Mouse (Mus musculus) liver, adult 2 months (tissue): ENCODE measurements at regions not wholly inside any gene's neighbourhood (a gene's known extent, or its start where the extent isn't known, plus 50 kb on each side); places are given as distances from the start of the nearest gene placed in this dataset.

Experiments
- CTCF ChIP-seq: fragments of 200-500 bp; IDR thresholded peaks from 2 replicates; pipeline ENCODE4 v1.5.1; 2011; ENCODE audit warnings: low read depth, low read length, control low read depth
- POLR2A ChIP-seq: fragments of 200-500 bp; IDR thresholded peaks from 2 replicates; pipeline ENCODE4 v1.6.1; 2011; ENCODE audit warnings: low read length, control low read depth; ENCODE audit not compliant: insufficient read depth; ENCODE audit errors: extremely low read depth

DNA sequence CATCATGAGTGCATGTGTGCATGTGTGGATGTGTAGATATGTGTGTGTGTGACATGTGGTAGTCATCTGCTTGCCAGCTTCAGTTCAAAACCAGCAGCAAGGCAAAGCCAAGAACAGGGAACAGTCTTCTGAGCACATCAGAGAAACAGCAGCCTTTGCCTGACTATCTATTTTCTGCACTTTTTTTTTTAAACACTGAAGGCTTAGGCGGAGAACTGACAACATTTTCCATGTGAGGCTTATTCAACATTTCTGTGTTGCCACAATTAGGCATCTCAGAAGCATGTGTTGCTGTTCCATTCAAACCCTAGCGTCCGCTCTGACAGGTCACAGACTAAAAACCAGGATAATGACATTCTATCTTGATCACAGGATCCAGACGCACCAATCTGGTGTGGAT is 122.9 kb upstream of the Atxn1 start:
- TF ChIP-seq CTCF (no peak), POLR2A (no peak)
